Mouse (Mus musculus) layer of hippocampus, adult 9-11 months (tissue): ENCODE data around the gene Myadml2.

Experiments used
- DNase-seq: peaks from one replicate; pipeline ENCODE4 v3.0.0; 2022

Gene Myadml2

GRCm38 (mm10) chr11:120629341-120629730, 18.6 kb downstream of the Myadml2 start:
- no peak for DNase-seq

- no peak for DNase-seq
Measured at GRCm38 (mm10) chr11:120628601-120629340, 19.2 kb downstream of the Myadml2 start.

- DNase-seq: no peak
Measured at GRCm38 (mm10) chr11:120627468-120628300, 20.3 kb downstream of the Myadml2 start.

DNA sequence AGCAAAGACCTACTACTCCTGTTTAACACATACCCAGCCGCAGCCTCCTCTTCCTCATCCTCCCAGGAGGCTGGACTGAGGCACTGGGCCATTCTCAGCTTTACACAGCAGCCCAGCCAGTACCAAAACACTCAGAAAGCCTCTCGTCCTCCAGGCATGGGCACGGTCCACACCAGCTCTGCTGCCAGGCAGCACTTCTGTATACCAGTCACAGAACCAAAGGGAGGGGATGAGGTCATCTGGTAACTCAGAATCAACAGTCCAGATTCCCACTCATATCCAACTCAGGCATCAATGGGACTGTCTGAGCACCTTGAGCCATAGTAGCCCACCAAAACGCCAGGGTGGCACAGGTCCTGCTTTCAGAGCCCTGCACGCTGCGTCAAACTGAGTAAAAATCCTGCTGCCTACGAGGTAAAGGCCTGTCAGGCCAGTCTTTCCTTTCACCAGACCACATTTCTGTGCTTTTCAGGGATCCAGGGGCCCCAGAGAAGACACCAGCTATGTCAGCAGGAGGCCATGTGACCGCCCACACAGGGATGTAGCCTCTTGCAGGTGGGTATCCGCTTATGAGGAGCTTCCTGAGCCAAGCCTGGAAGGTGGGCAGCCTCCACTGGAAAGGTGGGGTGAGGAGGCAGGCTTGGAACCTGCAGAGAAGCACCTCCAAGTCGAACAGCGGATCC, 21.0 kb downstream of the Myadml2 start:
- DNase-seq: no peak

GRCm38 (mm10) chr11:120625152-120625775, 22.7 kb downstream of the Myadml2 start, which contains the start of gene Sirt7:
TSS of gene Sirt7 (minus strand) at chr11:120625240.
- DNase-seq: no peak

GRCm38 (mm10) chr11:120624680-120625111, 23.3 kb downstream of the Myadml2 start:
- DNase-seq: peak; percentile 84

GRCm38 (mm10) chr11:120623961-120624679, 23.8 kb downstream of the Myadml2 start:
- no peak for DNase-seq

DNA sequence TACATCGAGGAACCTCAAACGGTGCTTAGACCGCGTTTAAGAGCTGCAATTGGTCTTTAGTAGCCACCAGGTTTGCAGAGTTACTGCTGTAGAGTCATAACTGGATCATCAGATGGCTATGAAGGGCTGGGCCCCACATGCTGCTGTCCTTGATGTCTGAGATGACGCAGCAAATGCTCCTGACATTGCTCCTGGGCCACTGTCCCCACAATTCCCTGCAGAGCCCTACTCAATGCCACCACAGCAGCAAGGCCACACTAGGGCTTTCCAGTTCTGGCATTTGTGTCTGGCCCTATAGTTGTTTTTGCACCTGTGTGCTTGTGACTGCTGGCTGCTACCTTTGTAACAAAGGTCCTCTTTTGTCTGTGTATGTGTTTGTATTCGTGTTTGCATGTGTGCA, 25.2 kb downstream of the Myadml2 start:
- no peak for DNase-seq

GRCm38 (mm10) chr11:120620195-120620594, 27.8 kb downstream of the Myadml2 start:
- no peak for DNase-seq

DNA sequence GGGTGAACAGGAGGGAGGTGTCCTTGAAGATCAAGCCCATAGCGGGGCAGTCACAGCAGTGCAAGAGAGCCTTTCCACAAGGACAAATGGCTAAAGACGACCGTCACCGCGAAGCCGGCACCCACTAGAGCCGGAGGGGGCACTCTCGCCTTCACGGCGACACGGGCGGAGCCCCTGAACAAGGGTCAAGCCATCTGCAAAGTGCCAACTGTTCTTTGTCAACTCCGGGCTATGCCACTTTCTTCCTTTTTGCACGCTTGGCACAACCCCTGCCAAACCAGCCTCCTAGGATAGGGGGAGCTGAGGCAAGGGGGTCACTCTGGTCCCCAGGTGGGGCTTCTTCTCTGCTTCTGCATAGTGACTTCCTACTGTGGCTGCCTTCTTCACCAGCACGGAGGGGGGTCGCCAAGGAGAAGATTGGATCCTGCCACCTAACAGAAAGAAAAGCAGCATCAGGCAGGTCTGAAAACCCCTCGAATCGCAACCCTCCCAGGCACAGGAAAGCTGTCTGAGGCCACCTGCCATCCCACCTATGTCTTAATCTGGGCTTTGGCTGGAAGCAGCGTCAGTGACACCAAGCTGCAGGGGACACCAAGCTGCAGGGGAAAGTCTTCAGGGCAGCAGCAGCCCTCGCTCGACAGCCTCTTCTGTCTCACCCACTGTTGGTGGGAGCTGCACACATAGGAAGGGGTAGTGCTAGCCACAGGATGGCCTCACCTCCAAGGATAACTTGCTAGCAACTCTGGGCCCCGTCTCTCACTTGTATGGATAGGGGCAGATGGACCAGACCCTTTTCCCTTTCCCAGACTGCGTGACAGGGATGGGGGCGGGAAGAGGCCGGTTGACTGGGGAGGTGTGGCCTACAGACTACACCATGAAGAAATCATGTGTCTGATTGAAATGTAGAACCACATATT, 29.1 kb downstream of the Myadml2 start:
- no peak for DNase-seq

DNA sequence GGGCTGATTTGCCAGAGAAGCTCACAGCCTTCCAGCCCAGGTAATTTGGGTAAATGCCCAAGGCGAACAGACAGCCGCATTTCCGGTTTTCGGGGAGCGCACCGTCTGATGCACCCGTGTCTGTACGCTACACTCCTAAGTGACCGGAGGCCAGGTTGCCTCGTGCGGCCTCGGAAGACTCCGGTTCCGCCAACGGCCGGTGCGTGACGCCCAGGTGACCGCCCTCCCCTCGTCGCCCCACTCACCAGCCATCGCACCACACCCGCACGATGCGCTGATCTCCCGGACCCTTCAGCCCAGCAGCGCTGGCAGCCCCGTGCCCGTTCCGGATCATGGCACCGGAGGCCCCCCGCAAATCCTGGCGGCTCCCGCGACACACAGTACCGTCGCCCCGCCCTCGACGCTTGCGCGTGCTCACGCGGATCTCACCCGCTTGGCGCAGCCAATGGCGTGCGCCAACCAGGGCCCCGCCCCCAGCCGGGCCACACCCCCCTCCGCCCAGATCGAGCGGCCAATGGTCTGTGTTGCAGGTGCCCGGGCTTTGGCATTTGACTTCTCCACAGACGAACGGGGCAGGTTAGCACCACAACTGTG, 30.3 kb downstream of the Myadml2 start, which contains the start of gene Pcyt2:
TSS of gene Pcyt2 (minus strand) at position 418 of the 594 bp plus-strand sequence.
- peak; percentile 92 for DNase-seq

- no peak for DNase-seq
Measured at GRCm38 (mm10) chr11:120616617-120617294, 31.2 kb downstream of the Myadml2 start.

- no peak for DNase-seq
Measured at GRCm38 (mm10) chr11:120615606-120616203, 32.3 kb downstream of the Myadml2 start.

DNA sequence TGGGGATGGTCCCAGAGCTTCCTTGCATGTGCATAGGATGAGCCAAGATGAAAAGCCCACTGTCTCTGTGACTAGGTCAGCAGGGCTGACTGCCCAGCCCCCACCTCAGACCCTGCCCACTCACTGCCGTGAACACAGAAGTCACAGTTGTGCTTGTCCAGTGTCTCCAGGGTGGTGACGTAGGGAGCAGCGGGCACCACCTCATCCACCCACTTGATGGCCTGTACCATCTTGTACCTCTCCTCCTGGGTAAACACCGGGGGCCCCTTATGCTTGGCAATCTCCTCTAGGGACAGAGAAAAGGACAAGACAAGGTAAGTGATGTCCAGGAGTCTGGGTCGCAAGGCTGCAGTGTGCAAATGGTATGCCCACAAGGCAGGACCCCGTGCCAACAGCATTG, 32.8 kb downstream of the Myadml2 start:
- no peak for DNase-seq

- no peak for DNase-seq
Measured at GRCm38 (mm10) chr11:120613976-120614375, 34.0 kb downstream of the Myadml2 start.

GRCm38 (mm10) chr11:120613481-120613972, 34.4 kb downstream of the Myadml2 start:
- DNase-seq: no peak

DNA sequence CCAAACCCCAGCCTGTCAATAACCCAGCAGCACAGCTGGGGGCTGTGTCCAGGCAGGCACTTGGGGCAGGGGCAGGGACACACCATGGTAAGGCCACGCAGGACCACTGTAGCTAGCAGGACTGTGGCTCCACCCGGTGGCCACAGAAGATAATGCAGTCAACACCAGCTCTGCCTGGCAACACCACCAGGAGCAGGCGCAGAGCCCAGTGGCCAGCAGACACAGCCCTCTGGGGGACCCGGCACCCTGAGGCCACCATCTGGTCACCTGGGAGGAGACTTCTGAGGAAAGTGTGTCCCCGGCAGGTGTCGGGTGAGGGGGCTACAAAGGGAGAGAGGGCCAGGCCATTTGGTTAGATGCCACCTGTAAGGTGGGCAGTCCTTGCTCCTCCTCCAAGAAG, 35.2 kb downstream of the Myadml2 start:
- DNase-seq: no peak

DNA sequence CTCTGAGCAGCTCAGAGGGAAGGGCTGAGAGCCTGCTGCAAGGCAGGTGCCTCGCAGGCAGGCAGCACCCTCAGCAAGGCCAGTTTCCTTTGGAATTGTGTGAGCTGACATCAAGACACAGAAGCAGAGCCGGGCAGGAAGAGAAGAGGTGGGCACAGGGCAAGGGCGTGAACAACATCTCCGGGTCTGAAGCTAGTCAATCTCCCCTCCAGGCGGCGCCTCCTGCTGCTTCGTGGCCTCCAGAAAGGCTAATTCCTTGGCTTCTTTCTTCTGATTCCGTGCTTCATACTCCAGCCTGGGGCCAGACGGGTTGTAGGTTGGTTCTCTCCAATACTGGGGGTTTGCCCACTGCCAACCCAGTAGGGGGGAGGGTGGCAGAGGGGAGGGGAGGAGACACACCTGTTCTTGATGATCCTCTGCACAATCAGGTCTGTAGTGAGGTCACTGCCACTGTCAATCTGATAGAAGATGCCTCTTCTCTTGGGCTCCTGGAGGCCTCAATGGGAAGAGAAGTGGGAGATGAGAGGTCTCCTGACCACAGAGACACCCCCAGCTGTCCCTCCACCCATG, 37.4 kb downstream of the Myadml2 start:
- DNase-seq: no peak

- DNase-seq: peak; percentile 11
Measured at GRCm38 (mm10) chr11:120609250-120609649, 38.7 kb downstream of the Myadml2 start.
